Mouse (Mus musculus) midbrain, embryonic 13.5 days (tissue): ENCODE data around the gene Esrra. TPM values are rescaled to one million over a fixed set of nuclear protein-coding genes. Genes with fewer than 3 reads are reported as not detected.

Source experiments
- ATAC-seq: fragments of 200-750 bp; cut with Nextera tagmentation; 2 replicates; pipeline ENCODE4 v1.8.0; 2017; ENCODE audit warnings: mild to moderate bottlenecking, moderate TSS enrichment, moderate library complexity
- H3K27ac ChIP-seq: fragments of 300-500 bp; sonication (generic); 2 replicates; pipeline ENCODE4 v1.5.1; 2015; ENCODE audit warnings: inconsistent platforms, mild to moderate bottlenecking, moderate library complexity
- H3K27me3 ChIP-seq: fragments of 300-500 bp; sonication (generic); 2 replicates; pipeline ENCODE4 v1.6.1; 2015; ENCODE audit warnings: mild to moderate bottlenecking, inconsistent platforms
- H3K36me3 ChIP-seq: fragments of 300-500 bp; sonication (generic); 2 replicates; pipeline ENCODE4 v1.6.1; 2015; ENCODE audit warnings: mild to moderate bottlenecking, inconsistent platforms
- H3K4me1 ChIP-seq: fragments of 300-500 bp; sonication (generic); replicated peaks from 2 replicates; pipeline ENCODE4 v1.6.1; 2015; ENCODE audit warnings: inconsistent platforms
- H3K4me2 ChIP-seq: fragments of 300-500 bp; sonication (generic); replicated peaks from 2 replicates; pipeline ENCODE4 v1.6.1; 2015; ENCODE audit warnings: moderate library complexity, mild to moderate bottlenecking, inconsistent platforms
- H3K4me3 ChIP-seq: fragments of 300-500 bp; sonication (generic); replicated peaks from 2 replicates; pipeline ENCODE4 v1.5.1; 2015; ENCODE audit warnings: mild to moderate bottlenecking, inconsistent platforms
- H3K9ac ChIP-seq: fragments of 300-500 bp; sonication (generic); replicated peaks from 2 replicates; pipeline ENCODE4 v1.6.1; 2015; ENCODE audit warnings: mild to moderate bottlenecking, inconsistent platforms
- H3K9me3 ChIP-seq: fragments of 300-500 bp; sonication (generic); 2 replicates; pipeline ENCODE4 v1.6.1; 2016; ENCODE audit warnings: mild to moderate bottlenecking, inconsistent platforms
- WGBS: fragments of 180-500 bp; shearing (Covaris S2); methylation state at CpG from one replicate; pipeline ENCODE4 v1.1.7; 2015; 5-methylcytosine and 5-hydroxymethylcytosine counted together
- polyA plus RNA-seq: library from polyadenylated mRNA; unstranded; fragments of >200 nt; fragmentation: Nextera tagmentation; extraction: Ambion mirVana; gene quantifications from 2 replicates; pipeline ENCODE4 v1.2.1, GENCODE M21; 2015

The Esrra gene
- polyA plus RNA-seq, 1 experiment from 2014 or later: 18.3 TPM

DNA sequence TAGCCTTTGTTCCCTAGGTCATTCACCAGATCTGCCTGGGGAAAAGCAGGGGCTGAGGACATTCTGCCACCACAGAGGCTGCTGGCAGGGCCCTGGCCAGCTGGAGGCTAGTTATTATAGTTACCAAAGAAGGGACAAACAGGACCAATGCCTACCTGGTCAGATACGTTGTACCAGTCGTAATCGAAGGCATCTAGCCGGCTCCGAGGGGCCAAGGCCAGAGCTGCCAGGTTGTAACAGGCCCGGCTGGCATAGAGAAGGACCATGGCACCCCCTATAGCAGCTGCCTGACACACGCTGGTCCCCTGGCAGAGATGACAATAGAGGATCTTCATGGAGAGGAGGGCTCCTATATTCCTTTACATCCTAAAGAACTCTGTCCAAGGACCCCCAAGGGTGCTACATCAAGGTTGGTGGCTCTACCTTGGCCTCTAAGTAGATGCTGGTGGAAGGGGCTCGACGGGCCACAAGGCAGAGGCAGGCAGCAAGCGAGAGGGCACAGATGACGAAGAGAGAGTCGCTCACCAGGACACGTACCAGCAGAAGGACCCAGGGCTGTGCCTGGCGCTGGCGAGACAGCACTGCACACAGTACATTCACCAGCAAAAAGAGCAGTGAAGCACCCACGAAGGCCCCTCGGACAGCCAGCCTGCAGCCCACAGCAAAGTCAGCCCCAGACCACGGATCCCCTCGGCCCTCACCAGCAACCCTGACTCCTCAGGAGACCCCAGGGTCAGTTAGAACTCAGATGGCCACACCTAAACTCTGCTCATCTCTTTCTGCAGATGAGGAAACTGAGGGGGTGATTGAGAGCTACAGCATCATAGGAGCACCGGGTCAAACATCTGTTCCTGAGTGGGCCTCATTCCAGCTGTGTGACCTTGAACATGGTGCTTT, 17.7 kb upstream of the Esrra start:
- H3K36me3 ChIP-seq: peaks cover 9% of the 10 kb centered on the region
- peaks cover 21% of the 10 kb centered on the region for H3K27me3 ChIP-seq
- ATAC-seq: no peak
- 92% methylated on average over 20 of the region's 20 CpGs for WGBS
- peaks cover 52% of the 10 kb centered on the region for H3K4me1 ChIP-seq
- H3K4me2 ChIP-seq: peak overlapping the region; percentile 99
- H3K4me3 ChIP-seq: peak overlapping the region; percentile 83; the same call in 1 of the 2 replicates
- H3K27ac ChIP-seq: no peak overlapping the region
- H3K9me3 ChIP-seq: no peaks in the 10 kb centered on the region
- H3K9ac ChIP-seq: peak overlapping the region; percentile 61

DNA sequence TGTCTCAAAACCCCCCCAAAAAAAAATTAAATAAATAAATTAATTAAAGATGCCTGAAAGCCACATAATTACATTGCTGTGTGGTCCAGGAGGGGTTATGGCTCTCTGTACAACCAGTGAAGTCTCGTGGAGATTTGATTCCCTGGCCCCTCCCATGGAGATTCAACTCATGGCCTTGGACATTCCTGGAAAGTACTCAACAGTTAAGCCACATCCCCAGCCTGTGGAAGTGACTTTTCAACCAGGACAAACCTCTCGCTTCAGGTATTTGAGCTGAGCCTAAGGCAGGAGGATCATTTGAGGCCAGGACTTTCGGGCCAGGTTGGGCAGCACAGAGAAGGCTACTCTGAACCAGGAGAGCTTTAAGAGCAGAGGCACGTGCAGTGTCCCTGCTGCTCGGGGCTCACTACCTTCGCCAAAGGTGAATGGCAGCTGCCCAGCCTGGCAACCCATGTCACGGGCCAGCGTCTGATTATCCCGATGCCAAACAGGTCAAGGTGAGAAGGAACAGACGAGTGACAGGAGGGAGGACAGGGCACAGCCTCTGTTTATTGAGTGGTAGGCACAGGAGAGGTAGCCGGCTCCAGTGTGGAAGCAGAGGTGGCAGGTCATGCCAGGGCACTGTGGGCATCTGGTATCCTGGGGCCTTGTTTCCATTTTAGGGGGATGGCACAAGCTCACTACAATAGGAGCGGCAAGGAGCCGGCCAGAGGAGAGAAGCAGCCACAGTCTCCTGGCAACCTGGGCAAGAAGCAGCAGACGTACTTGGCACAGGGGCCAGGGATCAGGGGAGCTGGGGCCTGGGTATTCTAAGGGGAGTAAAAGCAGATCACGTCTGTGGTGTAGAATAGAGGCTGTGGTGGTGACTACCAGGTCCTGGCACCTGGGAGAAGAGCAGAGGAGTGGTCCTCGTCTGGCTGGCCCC, 16.2 kb upstream of the Esrra start:
- no peaks in the 10 kb centered on the region for H3K9me3 ChIP-seq
- H3K4me1 ChIP-seq: peaks cover 54% of the 10 kb centered on the region
- H3K4me2 ChIP-seq: no peak overlapping the region
- H3K4me3 ChIP-seq: no peak overlapping the region
- H3K9ac ChIP-seq: no peak overlapping the region; the same call in 1 of the 2 replicates
- H3K27ac ChIP-seq: no peak overlapping the region
- no peak for ATAC-seq
- H3K27me3 ChIP-seq: peaks cover 37% of the 10 kb centered on the region
- WGBS: 80% methylated on average over 16 of the region's 16 CpGs
- peaks cover 9% of the 10 kb centered on the region for H3K36me3 ChIP-seq

DNA sequence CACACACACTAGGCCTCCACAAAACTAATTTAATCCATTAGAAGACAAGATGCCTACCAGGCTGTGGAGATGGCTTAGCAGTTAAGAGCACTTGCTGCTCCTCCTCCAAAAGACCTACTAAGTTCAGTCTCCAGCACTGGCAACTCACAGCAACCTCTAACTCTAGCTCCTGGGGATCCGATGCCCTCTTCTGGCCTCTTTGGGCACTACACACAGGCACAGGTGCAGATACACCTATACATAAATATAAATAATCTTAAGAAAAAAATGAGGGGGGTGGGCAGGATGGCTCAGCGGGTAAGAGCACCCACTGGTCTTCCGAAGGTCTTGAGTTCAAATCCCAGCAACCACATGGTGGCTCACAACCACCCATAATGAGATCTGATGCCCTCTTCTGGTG, 14.7 kb upstream of the Esrra start:
- peaks cover 9% of the 10 kb centered on the region for H3K36me3 ChIP-seq
- no peak overlapping the region for H3K27ac ChIP-seq
- no peak overlapping the region for H3K4me3 ChIP-seq
- WGBS: 26% methylated on average over 3 of the region's 3 CpGs
- no peak overlapping the region for H3K9ac ChIP-seq
- H3K27me3 ChIP-seq: peaks cover 52% of the 10 kb centered on the region
- no peaks in the 10 kb centered on the region for H3K9me3 ChIP-seq
- no peak overlapping the region for H3K4me2 ChIP-seq
- no peak for ATAC-seq
- H3K4me1 ChIP-seq: peaks cover 50% of the 10 kb centered on the region

DNA sequence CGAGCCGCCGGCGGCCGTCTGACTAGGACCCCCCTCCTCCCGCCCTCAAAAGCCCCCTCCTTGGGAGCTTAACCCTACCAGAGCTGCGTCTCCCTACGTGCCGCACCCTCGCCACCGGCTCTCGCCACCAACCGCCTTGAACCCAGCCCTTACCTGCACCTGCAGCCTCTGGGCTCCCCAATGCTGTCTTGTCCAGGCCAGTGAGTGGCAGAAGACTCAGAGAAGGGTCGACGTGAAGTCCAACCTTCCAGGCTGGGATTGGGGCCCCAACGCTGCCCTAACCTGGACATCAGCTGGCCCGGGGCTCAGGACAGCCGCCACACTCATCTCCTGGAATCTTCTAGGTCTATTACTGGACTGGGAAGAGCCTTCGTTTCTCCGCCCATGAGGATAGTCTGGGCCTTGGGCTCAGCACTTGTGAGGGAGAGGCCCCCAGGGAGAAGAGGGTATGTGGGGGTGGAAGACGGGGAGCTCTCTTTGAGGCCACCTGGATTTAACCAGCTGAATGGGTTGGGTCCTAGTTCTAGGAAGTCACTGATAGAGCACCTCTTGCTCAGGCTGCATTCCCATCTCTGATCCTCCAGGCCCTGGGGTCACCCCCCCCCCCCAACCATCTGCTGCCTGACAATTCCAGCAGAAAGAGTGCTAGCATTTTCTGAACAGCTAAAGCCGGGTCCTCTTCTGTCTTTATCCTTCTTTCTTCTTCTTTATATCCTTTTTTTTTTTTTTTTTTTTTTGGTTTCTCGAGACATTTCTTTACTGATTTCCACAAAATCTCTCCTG, 12.8 kb upstream of the Esrra start, which contains the start of gene Kcnk4:
Kcnk4 (minus strand) TSS at position 321 of the 783 bp plus-strand sequence.
- H3K4me3 ChIP-seq: peak within 1 kb of the TSS; percentile 43
- WGBS: 8% methylated on average over 23 of the region's 23 CpGs
- ATAC-seq: no peak

DNA sequence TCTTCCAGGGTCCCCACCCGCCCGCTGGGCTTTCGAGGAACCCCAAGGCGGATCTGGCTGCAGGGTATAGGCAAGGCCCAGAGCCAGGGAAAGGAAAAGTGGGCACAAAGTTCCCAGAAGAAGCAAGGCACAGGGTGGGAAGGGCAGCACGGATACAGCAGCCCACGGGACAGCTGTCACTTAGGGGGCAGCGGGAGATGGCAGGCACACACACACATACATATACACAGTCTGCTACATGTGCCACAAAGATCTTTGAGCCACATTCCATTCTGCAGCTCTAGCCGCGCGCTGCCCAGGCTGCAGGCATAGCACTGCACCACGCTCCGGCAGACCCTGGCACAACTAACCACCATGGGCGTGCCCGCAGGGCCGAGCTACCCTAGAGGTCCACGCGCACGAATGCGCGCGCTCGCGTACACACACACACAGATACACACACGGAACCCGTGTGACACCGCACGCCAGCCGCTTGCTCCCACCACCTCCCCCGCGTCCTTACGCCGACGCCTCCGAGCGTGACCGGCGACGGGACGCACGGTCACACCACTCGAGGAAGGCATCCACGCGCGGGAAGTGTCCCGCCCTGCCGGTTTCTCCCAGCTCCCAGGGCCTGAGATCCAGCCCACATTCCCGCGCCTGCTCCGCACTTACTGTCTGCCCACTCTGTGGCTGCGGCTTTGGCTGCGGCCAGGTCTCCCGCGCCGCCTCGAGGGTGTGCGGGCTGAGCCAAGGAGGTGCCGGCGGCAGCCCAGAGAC, 12.0 kb upstream of the Esrra start:
- WGBS: 3% methylated on average over 58 of the region's 58 CpGs
- Histone ChIP-seq H3K36me3 (peaks cover 9% of the 10 kb centered on the region), H3K27me3 (peaks cover 76% of the 10 kb centered on the region), H3K4me1 (peaks cover 25% of the 10 kb centered on the region), H3K9ac (peak overlapping the region; percentile 57), H3K4me2 (peak overlapping the region; percentile 70), H3K9me3 (no peaks in the 10 kb centered on the region), H3K4me3 (peak overlapping the region; percentile 43), H3K27ac (no peak overlapping the region)
- peak; percentile 69 for ATAC-seq

More for the DNA sequence above, 12.8 kb upstream of the Esrra start, which contains the start of gene Kcnk4:
- peak within 1 kb of the TSS; percentile 70 for H3K4me2 ChIP-seq
- H3K27me3 ChIP-seq: peaks cover 68% of the 10 kb centered on the region
- H3K9ac ChIP-seq: peak within 1 kb of the TSS; percentile 57
- H3K27ac ChIP-seq: no peak within 1 kb of the TSS
- peaks cover 33% of the 10 kb centered on the region for H3K4me1 ChIP-seq
- peaks cover 9% of the 10 kb centered on the region for H3K36me3 ChIP-seq
- H3K9me3 ChIP-seq: no peaks in the 10 kb centered on the region

DNA sequence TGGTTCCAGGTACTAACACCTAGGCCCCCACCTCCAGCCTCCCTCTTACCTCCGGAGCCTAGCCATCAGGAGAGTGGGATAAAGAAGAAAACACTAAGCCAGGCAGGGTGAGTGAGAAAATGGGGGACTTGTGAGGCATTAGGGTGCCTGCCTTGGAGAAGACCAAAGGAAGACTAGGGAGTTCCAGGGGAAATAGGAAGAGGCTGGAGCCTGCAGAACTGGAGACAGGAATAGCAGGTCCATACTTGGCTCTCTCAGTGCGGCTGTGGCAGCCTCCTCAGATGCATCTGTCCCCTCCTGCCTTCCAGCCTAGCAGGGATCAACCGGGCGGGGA, 11.5 kb upstream of the Esrra start:
- peaks cover 81% of the 10 kb centered on the region for H3K27me3 ChIP-seq
- H3K36me3 ChIP-seq: peaks cover 5% of the 10 kb centered on the region
- no peak overlapping the region for H3K27ac ChIP-seq
- H3K9me3 ChIP-seq: no peaks in the 10 kb centered on the region
- H3K9ac ChIP-seq: no peak overlapping the region
- ATAC-seq: no peak
- H3K4me2 ChIP-seq: peak overlapping the region; percentile 70
- WGBS: 13% methylated on average over 4 of the region's 4 CpGs
- H3K4me1 ChIP-seq: peaks cover 20% of the 10 kb centered on the region
- peak overlapping the region; percentile 43; the same call in 1 of the 2 replicates for H3K4me3 ChIP-seq

DNA sequence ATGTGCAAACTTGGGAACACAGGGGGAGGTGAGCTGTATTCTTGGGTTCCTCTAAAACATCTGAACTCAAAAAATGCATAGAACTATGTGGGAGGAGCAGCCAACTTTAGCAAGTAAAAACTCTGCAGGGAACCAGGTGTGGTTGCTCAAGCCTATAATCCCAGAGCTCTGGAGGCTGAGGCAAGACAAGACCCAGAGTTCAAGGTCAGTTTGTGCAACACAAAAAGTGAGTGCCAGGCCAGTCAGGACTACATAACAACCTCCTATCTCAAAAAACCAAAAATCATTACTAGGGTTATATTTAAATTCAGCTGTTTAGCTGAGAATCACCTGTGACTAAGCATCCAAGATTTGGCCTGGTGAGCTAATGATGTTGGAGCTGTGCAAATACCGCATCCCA, 10.4 kb upstream of the Esrra start:
- peaks cover 92% of the 10 kb centered on the region for H3K27me3 ChIP-seq
- no peaks in the 10 kb centered on the region for H3K36me3 ChIP-seq
- H3K4me3 ChIP-seq: no peak overlapping the region
- H3K27ac ChIP-seq: no peak overlapping the region
- H3K4me2 ChIP-seq: no peak overlapping the region
- no peak for ATAC-seq
- H3K9me3 ChIP-seq: no peaks in the 10 kb centered on the region
- 33% methylated on average over 1 of the region's 1 CpGs for WGBS
- peaks cover 16% of the 10 kb centered on the region for H3K4me1 ChIP-seq
- no peak overlapping the region for H3K9ac ChIP-seq

DNA sequence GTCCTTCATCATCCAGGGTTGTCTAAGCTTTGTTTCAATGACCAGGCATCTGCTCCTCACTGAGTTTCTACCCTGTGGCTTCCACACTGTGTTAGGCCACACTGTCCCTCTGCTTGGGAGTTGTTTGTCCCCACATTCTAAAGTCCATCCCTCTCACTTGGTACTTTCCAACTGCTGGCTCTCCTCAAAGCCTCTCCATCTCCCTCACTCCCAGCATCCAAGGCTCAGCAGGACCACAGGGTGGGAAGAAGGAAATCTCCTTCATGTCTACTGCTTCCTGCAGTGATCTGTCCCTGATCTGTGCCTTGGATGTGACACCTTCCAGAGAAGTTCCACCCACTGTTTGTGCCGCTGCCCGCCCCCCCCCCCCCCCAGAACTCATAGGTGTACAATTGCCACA, 9.4 kb upstream of the Esrra start:
- ATAC-seq: no peak
- 0% methylated on average over 2 of the region's 2 CpGs for WGBS
- Histone ChIP-seq H3K4me1 (peaks cover 21% of the 10 kb centered on the region), H3K9me3 (no peaks in the 10 kb centered on the region), H3K27me3 (peaks cover 97% of the 10 kb centered on the region), H3K27ac (no peak overlapping the region), H3K4me3 (no peak overlapping the region), H3K36me3 (no peaks in the 10 kb centered on the region), H3K4me2 (no peak overlapping the region), H3K9ac (no peak overlapping the region)

DNA sequence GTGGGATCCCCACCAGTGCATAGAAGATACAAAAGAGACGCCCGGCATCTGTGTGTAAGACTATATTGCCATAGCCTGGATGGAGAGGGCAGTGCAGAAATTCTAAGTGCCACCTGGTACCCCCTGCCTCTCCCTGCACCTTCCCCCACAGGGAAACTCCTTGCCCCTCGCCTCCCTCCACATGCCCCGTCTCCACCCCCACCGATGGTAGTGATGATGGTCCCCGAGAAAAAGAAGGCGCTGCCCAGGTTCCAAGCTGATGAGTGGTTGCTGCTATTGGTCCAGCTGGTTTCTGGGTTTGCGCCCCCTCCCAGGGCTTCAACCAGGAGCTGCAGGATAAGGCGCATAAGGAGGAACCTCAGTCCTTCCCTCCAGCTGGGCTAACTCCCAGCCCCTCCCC, 6.5 kb upstream of the Esrra start:
- Histone ChIP-seq H3K27ac (no peak overlapping the region), H3K9ac (no peak overlapping the region), H3K4me2 (no peak overlapping the region), H3K9me3 (no peaks in the 10 kb centered on the region), H3K4me3 (no peak overlapping the region), H3K27me3 (peaks cover 96% of the 10 kb centered on the region), H3K4me1 (peaks cover 21% of the 10 kb centered on the region), H3K36me3 (no peaks in the 10 kb centered on the region)
- 9% methylated on average over 9 of the region's 9 CpGs for WGBS
- no peak for ATAC-seq

DNA sequence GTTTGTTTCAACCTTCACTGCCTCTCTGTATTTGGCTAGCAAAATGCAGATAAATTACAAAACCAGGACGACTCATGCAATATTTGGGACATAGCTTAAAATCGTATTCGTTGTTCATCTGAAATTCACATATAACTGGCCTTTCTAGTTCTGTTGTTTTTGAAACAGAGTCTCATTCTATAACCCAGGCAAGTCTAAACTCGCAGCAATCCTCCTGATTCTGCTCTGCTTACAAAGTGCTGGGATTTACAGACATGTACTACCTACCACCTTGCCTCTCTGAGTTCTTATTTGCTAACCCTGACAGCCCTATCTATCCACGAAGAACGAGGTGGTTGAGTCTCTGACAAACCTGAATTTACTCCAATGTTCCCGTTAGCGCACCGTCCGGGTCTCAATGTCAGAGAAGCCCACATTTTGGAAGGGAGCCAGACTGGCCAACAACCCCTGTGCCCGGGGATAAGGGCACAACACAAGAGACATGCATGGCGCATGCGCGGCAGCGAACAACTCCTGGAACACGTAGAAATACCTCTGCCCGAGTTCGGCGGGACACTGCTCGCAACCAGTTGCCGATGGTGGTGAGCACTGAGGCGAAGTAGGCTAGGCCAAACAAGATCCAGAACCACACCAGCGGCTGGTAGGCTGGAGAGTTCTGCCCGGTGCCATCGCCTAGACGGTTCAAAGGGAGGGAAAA, 5.1 kb upstream of the Esrra start:
- H3K4me1 ChIP-seq: peaks cover 28% of the 10 kb centered on the region
- H3K9me3 ChIP-seq: no peaks in the 10 kb centered on the region
- peak overlapping the region; percentile 22 for H3K4me3 ChIP-seq
- 11% methylated on average over 26 of the region's 26 CpGs for WGBS
- H3K36me3 ChIP-seq: no peaks in the 10 kb centered on the region
- no peak overlapping the region for H3K27ac ChIP-seq
- H3K9ac ChIP-seq: peak overlapping the region; percentile 25; the same call in 1 of the 2 replicates
- ATAC-seq: no peak
- H3K27me3 ChIP-seq: peaks cover 90% of the 10 kb centered on the region
- H3K4me2 ChIP-seq: peak overlapping the region; percentile 35
